Mouse (Mus musculus) G1E-ER4 (cell line): Measurements from ENCODE around the gene Gm49387. TPM values are rescaled to one million over a fixed set of nuclear protein-coding genes. Genes with fewer than 3 reads are reported as not detected.
A peak's percentile ranks its signal among the peaks of the same experiment; 100 is the strongest.

Experiments
- GATA1 ChIP-seq: IDR thresholded peaks from one replicate; pipeline ENCODE4 v1.8.0; 2012; ENCODE audit warnings: low read length, inconsistent platforms
- polyA plus RNA-seq: library from polyadenylated mRNA; stranded (reverse); fragments of >175 nt; gene quantifications from 2 replicates; pipeline ENCODE4 v1.2.3, GENCODE M21; 2012

Gene Gm49387
- polyA plus RNA-seq, 1 experiment: not detected

DNA sequence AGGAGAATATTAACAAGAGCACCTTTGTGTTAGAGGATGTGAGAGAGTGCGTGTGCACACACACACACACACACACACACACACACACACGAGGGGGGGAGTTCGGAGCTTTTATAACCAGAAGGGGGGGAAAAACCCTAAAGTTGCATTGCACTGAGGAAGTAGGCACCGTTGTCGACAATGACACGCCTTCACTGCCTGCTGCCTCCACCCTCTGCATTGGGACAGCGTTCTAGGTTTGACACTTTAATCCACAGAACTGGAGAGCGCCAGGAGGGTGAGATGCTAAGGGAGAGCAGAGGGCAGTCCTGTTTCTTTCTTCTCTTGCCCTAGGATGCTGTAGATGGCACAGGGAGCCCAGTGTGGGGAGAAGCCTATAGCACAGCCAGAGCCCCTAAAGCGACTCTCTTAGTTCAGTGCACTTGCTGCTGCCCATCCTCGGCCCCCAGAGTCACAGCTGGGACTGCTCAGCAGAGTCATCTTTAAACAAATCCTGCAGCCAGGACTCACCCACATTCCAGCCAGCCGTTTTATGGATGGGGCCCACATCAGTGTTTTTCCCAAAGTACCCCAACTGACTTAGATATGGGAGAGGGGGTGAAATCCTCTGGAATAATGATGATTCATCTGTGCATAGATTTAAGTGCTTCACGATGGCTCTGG is 24.4 kb upstream of the Gm49387 start:
- TF ChIP-seq GATA1: no peak

DNA sequence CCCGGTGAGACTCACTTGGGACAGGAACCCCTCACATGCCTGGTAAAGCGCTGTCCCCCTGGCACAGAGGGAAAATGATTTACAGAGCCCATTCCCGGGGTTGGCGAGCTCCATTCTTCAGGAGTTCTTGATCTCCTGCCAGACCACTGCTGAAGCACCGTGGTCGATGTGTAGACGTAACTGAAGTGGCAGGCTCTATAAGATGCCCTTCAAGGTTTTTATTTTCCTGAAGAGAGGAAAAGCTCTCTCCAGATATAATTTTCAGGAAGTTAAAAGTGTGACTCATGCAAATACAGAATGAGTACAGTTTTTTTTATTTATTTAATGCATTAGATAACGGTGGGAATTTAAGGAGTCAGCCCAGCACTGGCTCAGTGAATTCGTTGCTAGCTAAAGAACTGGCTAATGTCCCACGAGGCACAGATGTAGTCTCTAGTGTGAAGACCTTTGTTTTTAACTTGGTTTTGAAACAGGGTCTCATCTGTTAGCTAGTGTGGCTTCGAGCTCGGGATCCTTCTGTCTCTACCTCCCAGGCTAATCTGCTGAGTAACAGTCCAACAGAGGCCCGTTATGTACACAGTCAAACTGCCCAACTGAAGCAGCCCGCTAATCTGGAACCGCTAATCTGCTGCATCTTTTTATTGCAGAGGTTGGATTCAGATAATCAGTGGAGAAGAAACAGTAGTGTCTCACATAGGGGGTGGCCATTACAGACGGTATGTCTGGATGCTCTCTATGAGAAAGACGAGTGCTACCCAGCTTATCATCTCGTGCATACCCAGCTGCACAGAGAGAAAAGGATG is 23.6 kb upstream of the Gm49387 start:
- peak; percentile 51 for TF ChIP-seq GATA1

DNA sequence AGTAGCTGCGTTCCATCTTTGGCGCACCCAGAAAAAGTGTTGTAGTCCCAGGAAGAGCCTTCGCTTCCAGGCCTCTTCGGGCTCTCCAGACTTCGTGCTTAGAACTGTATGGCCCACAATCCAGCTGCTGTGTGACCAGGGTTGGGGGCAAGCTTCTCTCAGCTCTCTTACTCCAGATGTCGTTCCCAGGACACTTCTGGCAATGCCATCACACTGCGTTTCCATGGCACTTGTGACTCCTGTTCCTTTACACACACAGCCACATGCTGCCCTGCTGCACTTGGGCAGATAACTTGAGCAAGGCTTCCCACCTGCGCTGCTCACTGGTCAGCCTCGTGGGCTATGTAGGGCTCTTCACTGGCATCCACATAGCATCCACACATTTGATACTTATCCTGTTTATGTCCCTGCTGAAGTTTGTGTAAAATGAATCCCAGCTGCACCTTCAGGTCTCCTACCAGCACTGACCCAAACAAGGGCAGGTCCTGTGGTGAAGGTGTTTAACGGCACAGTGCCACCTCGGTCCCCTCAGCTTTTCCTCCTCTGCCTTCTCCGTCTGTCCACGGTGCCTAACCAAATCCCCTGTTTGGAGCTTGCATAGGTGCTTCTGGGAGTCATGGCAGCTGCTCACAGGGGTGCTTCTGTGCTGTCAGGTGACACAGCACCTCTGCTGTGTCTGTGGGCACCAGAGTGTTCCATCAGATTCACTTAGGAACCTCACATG is 22.9 kb upstream of the Gm49387 start:
- TF ChIP-seq GATA1: no peak

DNA sequence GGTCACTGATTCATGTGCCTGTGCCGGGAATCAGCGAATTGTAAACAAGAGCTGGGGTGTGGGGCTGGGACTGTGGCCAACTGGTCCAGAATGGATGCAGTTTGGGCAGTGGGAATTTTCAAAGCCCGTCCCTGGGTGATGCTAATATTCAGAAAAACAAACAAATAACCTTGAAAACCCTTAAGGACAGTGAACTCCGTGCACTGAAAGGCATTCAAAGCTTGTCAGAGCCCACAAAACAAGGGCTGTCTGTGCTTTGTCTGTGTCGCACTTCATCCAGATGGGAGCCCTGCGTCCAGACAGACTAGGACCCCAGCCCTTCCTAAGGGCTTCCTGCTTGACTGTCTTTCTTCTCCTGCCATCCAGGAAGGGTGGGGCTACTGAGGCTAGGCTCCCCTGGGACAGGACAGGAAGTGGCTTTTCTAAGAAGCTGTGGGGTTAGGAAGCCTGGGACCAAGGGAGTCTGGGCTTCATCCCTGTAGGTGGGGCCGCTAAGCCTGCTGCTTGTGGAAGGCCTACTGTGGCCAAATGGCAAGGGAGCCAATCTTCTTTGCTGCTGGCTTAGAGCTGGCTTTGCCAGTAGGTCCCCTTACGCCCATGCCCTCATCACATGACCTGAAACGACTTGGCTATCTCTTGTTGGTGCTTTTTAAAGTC is 22.0 kb upstream of the Gm49387 start:
- no peak for TF ChIP-seq GATA1

DNA sequence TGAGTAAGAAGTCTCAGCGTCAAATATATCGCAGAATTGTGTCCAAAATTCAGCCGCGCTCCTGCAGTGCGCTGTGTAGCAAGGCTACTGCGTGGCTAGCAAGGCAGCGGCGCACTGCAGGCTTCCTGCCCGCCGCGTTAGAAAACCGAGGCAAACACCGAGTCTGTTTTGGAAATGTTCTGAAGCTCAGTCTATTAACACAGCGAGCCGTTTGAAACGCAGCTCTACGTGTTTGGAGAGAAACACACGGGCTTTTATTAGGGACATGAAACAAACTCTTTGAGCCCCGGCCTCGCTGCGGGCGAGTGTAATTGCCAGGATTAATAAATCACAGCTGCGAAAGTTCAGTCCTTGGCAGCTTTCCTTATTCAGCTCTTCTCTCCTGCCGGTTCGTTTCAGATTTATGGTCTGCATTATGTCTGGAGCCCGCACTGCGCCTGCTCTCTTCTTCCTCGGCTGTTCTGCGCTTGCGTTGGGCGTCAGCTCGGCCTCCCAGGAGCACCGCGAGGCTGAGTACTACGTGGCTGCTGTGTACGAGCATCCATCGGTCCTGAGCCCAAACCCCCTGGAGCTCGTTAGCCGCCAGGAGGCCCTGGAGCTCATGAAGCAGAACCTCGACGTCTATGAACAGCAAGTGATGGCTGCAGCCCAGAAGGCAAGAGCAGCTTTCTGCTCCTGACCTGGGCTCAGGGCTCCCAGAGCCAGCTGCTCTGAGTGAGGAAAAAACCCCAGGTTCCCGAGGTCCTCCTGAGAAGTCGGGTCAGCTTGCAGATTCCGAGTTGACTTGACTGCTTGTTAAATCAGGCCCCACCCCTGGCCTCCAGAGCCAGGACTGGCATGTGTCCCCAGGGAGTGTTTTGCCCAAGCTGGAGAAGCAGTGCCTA is 21.2 kb upstream of the Gm49387 start:
- TF ChIP-seq GATA1: no peak

DNA sequence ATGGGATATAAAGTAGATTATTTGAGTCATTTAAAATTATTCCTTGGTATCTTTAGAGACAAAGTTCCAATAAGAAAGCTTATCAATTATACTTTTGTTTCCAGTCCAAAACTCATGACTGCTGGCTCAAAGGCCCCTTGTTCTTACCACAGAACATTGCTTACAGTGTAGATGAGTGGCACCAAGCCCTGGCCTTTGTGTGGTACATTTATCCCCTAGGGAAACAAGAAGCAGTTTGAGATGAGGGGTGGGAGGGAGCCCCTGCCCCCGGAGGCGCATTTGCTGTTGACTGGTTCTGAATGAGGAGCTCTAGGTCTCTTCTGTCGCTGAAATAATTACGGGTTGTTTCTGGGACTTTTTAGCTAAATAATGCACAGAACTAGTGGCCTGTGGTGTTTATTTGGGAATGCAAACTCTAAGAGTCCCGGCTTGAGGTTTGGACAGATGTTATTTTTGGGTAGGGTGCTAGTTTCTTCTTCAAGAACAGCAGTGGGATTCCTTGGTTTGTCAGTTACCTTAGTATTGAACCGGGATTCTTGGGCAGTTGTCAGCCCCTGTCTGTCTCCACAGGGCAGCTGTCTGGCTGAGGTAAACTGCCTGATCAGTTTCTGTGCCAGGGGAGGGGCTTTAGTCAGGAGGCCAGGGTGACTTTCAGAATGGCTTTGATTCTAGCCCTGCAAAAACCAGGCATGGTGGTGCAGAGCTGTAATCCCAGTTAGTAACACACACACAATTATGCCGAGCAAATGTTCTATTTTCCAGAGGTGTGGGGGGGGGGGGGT is 19.8 kb upstream of the Gm49387 start:
- TF ChIP-seq GATA1: no peak

DNA sequence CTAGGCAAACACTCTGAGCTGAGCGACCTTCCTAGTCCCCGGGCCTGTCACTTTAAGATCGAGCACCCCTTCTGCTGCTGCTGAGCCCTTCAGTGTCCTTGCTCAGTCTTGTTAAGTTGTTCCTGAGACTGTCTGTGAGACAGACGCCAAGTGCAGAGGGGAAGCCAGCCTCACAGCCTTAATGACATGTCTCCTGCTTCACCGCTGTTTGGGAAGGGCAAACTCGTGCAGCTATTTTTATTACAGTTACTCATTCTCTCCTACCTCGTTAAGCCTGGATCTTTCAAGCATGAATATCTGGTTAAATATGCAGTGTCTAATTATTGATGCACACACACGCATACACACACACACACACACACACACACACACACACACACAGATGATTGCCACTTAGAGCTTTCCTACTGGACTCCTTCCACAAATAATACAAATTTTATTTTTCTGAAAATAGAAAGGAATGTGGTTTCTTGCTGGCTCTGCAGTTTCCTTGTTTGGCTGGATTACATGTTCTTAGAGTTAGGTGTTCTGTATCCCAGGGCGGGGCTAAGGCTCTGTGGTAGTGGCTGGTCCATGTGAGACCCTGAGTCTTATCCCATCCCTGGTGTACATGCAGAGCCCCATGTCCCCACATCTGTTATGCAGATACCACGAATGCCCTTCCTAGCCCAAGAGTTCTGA is 19.0 kb upstream of the Gm49387 start:
- no peak for TF ChIP-seq GATA1

DNA sequence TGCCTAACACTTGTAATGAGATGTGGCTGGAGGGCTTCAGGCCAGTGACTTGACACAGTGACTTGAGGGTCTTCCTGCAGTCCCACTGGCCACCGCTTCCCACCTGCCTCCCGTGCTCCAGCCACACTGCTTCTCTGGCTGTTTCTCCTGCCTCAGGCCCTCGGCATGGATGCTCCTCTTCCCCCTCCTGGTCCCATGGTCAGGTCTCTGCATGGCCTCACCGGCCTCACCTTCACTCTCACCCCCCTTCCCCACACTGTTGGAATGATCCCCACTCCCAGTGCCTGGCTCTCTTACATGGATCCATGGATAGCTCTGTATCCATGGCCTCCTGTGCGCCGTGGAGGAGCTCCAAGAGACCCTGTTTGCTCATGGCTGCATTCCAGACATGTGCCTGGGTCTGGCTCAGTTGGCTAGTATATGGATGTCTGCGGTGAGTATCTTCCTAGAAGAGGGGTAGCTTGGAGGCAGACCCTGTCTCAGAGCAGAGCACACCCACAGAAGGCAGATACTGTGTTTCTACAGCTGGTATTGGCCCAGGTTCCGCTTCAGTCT is 17.5 kb upstream of the Gm49387 start:
- no peak for TF ChIP-seq GATA1

DNA sequence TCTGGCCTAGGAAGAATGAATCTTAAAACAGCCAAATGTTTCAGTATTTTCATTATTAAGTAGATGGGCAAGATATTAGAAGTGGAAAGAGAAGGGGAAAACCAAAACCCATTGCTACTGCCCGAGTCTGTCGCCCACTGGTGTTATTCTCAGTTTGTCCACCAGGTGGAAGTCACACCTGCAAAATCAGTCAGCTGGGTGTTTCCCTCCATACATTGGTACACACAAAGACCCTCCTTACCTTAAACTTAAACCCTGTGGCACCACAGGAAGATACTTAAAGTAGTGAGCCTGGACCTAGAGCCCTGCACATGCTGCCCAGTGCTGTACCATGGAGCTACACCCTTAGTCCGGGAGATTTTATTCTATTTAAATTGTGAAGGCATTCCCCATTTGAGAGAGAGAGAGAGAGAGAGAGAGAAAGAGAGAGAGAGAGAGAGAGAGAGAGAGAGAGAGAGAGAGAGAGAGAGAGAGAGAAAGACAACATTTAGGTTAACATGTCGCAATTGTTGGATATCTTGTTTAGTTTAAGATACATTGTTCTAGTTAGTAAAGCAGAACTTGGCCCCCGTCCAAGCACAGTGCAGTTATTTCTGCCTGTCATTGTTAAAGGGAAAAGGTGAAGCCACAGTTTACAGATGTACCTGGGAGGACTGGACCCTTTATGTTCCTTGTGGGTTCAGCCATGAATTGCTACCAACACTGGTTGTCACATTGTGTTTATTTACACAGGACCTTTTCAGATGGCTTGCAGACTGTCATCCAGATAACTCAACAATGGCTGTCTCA is 16.4 kb upstream of the Gm49387 start:
- TF ChIP-seq GATA1: no peak

DNA sequence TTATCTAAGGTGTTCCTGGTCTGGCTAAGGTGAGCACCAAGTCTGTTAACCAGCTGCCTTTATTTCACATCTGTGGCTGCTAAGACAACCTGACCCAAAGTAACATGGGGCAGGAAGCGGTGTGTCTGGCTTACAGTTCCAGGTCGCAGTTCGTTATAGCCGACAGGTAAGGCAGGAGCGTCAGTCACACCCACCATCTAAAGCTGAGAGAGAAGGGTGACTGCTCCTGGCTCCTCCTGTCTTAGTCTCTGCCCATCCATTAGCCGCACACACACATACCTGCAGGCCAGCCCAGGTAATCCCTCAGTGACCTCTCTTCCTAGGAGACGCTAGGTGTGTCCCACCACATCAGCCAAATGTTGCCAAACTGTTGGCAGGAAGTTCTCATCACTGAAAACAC is 15.7 kb upstream of the Gm49387 start:
- TF ChIP-seq GATA1: no peak

DNA sequence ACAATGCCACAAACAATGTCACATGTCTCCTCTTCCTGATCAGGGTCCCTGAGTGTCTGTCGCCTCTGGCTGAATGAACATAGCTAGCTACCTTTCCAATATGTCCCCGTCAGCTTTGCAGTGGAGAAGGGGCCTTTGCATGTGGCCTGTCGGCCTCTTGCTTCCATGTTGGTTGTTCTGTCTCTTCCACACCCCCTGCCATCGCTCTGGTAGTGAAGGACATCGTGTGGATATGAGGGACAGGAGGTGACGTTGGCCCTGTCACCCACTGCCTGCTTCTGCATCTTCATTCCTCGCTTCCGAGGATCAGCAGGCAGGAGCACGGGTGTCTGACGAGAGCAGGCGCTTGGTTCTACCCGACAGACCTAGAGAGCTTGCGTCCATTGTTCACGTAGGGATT is 14.7 kb upstream of the Gm49387 start:
- no peak for TF ChIP-seq GATA1

DNA sequence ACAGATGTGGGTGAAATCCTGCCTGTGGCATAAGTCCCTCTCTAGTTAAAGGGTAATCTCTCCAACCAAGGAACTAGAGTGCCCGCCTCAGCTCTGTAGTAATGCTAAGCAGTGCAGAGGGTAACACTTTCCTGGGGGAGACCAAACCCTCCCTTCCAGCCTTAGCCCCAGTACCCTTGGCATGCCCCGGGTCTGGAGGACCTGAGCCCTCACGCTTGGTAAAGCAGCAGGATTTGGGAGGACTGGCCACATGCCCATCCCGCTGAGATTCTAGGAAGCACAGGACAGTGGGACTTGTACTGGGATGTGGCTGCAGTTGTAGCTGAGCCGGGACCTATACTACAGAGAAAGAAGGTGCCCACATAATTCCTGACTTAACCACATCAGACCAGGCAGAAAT is 14.1 kb upstream of the Gm49387 start:
- no peak for TF ChIP-seq GATA1

DNA sequence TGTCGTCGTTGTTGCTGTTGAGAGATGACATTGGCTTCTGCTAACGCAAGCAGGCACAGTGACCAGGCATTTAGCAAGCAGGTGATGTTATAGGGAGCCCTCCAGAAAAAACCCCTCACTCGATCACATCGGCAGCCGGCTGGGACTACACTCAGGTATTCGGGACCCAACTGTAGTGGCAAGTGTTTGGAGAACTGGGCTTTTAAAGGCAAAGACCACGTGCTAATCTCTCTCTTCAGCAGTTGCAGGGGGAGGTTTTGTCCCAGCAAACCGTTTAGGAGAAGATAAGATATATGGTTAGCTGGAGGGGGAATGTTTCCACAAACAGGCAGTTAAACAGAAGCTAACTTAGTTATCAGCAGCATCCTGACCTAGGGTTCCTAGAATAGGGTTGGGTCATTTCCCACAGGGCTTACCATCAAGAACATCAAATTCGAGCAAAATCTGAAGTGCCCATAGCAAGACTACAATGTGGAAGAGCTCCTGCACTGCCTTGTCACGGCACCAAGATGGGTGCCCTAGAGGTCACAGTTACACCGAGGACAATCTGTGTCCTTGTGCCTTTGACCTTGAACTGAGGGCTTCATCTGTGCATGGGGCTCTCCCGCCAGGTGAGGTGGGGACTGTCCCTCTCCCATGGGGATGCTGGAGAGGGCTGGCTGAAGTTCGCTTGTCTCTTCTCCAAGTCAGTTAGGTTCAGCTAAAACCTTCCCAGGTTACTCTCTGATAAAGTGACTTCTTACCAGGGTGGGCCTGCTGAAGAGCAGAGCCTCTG is 12.6 kb upstream of the Gm49387 start:
- TF ChIP-seq GATA1: no peak
